Mouse (Mus musculus) kidney, postnatal 0 days (tissue): Measurements from ENCODE around the gene Arhgap11a. TPM values are rescaled to one million over a fixed set of nuclear protein-coding genes. Genes with fewer than 3 reads are reported as not detected.

ENCODE experiments used
- ATAC-seq: fragments of 200-750 bp; cut with Nextera tagmentation; replicated peaks from 2 replicates; pipeline ENCODE4 v1.8.0; 2017; ENCODE audit warnings: low read depth, moderate number of reproducible peaks, moderate TSS enrichment, moderate library complexity; ENCODE audit not compliant: low FRiP score
- DNase-seq: peaks from one replicate; pipeline ENCODE4 v3.0.0-alpha.2; 2016; ENCODE audit warnings: low spot score
- H3K27ac ChIP-seq: fragments of 300-500 bp; sonication (generic); 2 replicates; pipeline ENCODE4 v1.5.1; 2014; ENCODE audit warnings: mild to moderate bottlenecking
- H3K27me3 ChIP-seq: fragments of 300-500 bp; sonication (generic); 2 replicates; pipeline ENCODE4 v1.6.1; 2014; ENCODE audit warnings: low read length, mixed read lengths; ENCODE audit not compliant: insufficient read depth
- H3K36me3 ChIP-seq: fragments of 300-500 bp; sonication (generic); 2 replicates; pipeline ENCODE4 v1.6.1; 2014; ENCODE audit warnings: low read length, mixed read lengths; ENCODE audit not compliant: insufficient read depth
- H3K4me1 ChIP-seq: fragments of 300-500 bp; sonication (generic); replicated peaks from 2 replicates; pipeline ENCODE4 v1.6.1; 2014; ENCODE audit warnings: antibody characterized with exemption, low read length, mixed read lengths; ENCODE audit not compliant: insufficient read depth
- H3K4me2 ChIP-seq: fragments of 300-500 bp; sonication (generic); 2 replicates; pipeline ENCODE4 v1.6.1; 2014; ENCODE audit warnings: mild to moderate bottlenecking, low read length, moderate library complexity, mixed read lengths
- H3K4me3 ChIP-seq: fragments of 300-500 bp; sonication (generic); replicated peaks from 2 replicates; pipeline ENCODE4 v1.5.1; 2014; ENCODE audit warnings: low read depth, low read length
- H3K9ac ChIP-seq: fragments of 300-500 bp; sonication (generic); 2 replicates; pipeline ENCODE4 v1.6.1; 2014; ENCODE audit warnings: low read depth, low read length
- H3K9me3 ChIP-seq: fragments of 300-500 bp; sonication (generic); replicated peaks from 2 replicates; pipeline ENCODE4 v1.6.1; 2016; ENCODE audit warnings: low read length, inconsistent platforms, mixed read lengths
- CTCF ChIP-seq: IDR thresholded peaks from 2 replicates; pipeline ENCODE4 v1.5.1; 2016; ENCODE audit warnings: antibody characterized with exemption, low read depth, mild to moderate bottlenecking, moderate library complexity
- WGBS: fragments of 180-500 bp; shearing (Covaris S2); extraction: QIAGEN DNeasy Blood & Tissue Kit; methylation state at CpG from one replicate; pipeline ENCODE4 v1.1.7; 2014; 5-methylcytosine and 5-hydroxymethylcytosine counted together
- polyA plus RNA-seq: library from polyadenylated mRNA; unstranded; fragments of >200 nt; fragmentation: Nextera tagmentation; extraction: Ambion mirVana; gene quantifications from 2 replicates; pipeline ENCODE4 v1.2.1, GENCODE M21; 2015

Arhgap11a gene
- polyA plus RNA-seq, 1 experiment from 2014 or later = 11.7 TPM

GRCm38 (mm10) chr2:113803753-113804152, 44.7 kb downstream of the Arhgap11a start:
- WGBS = 3% methylated on average over 1 of the region's 1 CpGs

GRCm38 (mm10) chr2:113800846-113801245, 47.6 kb downstream of the Arhgap11a start:
- WGBS = 63% methylated on average over 5 of the region's 5 CpGs
- H3K4me3 ChIP-seq = no peak overlapping the region
- no peak overlapping the region for H3K9ac ChIP-seq
- H3K4me1 ChIP-seq = no peaks in the 10 kb centered on the region
- no peaks in the 10 kb centered on the region for H3K36me3 ChIP-seq
- no peaks in the 10 kb centered on the region for H3K27me3 ChIP-seq
- H3K27ac ChIP-seq = no peak overlapping the region
- no peak overlapping the region for H3K4me2 ChIP-seq
- TF ChIP-seq CTCF = no peak
- no peak for DNase-seq
- ATAC-seq = no peak
- no peaks in the 10 kb centered on the region for H3K9me3 ChIP-seq

More at GRCm38 (mm10) chr2:113803753-113804152, 44.7 kb downstream of the Arhgap11a start:
- Histone ChIP-seq H3K4me1 (no peaks in the 10 kb centered on the region), H3K9ac (no peak overlapping the region), H3K27ac (no peak overlapping the region), H3K36me3 (no peaks in the 10 kb centered on the region), H3K9me3 (no peaks in the 10 kb centered on the region), H3K27me3 (no peaks in the 10 kb centered on the region), H3K4me2 (no peak overlapping the region), H3K4me3 (no peak overlapping the region)
- DNase-seq (no peak), ATAC-seq (no peak)
- TF ChIP-seq CTCF = no peak

DNA sequence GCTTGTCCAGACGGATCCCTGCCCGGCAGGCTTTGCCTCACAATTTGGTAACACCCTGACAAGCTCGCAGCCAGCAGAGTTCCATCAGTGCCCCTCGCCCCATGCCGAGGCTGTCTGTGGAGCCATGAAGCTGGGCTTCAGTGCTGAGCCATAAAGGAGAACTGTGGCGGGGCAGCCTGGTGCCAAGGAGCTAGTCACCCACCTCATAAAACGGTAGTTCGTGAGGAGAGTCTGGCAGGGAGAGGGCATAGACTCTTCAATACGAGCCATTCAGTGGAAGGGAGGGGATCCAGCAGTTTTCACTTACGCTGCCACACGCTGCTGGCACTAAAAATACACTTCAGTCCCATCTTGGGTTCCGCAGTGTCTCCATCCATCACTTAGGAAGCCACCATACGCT, 49.9 kb downstream of the Arhgap11a start:
- H3K4me3 ChIP-seq = no peak overlapping the region

GRCm38 (mm10) chr2:113795186-113795585, 53.3 kb downstream of the Arhgap11a start:
- H3K4me2 ChIP-seq = no peak overlapping the region
- ATAC-seq (no peak), DNase-seq (no peak)
- no peaks in the 10 kb centered on the region for H3K9me3 ChIP-seq
- H3K4me1 ChIP-seq = no peaks in the 10 kb centered on the region
- no peaks in the 10 kb centered on the region for H3K27me3 ChIP-seq
- 72% methylated on average over 4 of the region's 4 CpGs for whole genome bisulfite sequencing
- no peak for TF ChIP-seq CTCF
- H3K9ac ChIP-seq = no peak overlapping the region
- H3K36me3 ChIP-seq = no peaks in the 10 kb centered on the region
- no peak overlapping the region for H3K27ac ChIP-seq
- no peak overlapping the region for H3K4me3 ChIP-seq

More for the DNA sequence above, 49.9 kb downstream of the Arhgap11a start:
- Histone ChIP-seq H3K4me1 (no peaks in the 10 kb centered on the region), H3K27ac (no peak overlapping the region), H3K9ac (no peak overlapping the region), H3K4me2 (no peak overlapping the region), H3K9me3 (no peaks in the 10 kb centered on the region), H3K27me3 (no peaks in the 10 kb centered on the region), H3K36me3 (no peaks in the 10 kb centered on the region)
- no peak for ATAC-seq
- DNase-seq = no peak
- TF ChIP-seq CTCF = no peak
- WGBS = 59% methylated on average over 13 of the region's 13 CpGs

- ATAC-seq (no peak), DNase-seq (no peak)
- Histone ChIP-seq H3K4me3 (no peak overlapping the region), H3K27me3 (no peaks in the 10 kb centered on the region), H3K4me2 (no peak overlapping the region), H3K36me3 (no peaks in the 10 kb centered on the region), H3K9me3 (no peaks in the 10 kb centered on the region), H3K9ac (no peak overlapping the region), H3K4me1 (no peaks in the 10 kb centered on the region), H3K27ac (no peak overlapping the region)
- TF ChIP-seq CTCF = no peak
- 81% methylated on average over 3 of the region's 3 CpGs for whole genome bisulfite sequencing
These were observed 54.9 kb downstream of the Arhgap11a start for GRCm38 (mm10) chr2:113793521-113793920.

DNA sequence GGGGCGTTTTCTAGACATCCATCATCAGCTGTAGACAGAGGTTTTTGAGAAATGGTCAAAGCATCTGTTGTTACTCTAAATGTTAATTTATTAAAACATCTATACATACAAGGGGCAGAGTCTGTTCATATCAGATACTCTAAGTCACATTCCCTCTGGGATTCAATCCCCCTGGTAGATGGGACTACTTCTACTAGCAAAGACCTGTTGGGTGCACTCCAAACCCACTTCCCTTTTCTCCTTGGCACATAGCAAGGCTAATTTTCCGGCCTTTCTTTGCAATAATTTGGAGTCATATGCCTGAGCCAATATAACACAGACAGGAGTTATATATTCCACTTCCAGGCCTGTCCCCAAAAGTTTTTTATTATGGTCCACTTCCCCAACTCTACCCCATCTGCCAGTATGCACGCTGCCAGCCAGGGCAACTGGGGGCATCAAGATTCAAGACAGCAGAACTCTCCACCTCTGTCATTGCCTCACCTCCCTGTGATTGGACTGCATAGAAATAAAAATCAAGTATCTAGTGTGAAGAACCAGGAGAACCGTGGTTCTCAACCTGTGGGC, 59.6 kb downstream of the Arhgap11a start:
- no peaks in the 10 kb centered on the region for H3K4me1 ChIP-seq
- no peak for TF ChIP-seq CTCF
- H3K9ac ChIP-seq = no peak overlapping the region
- no peaks in the 10 kb centered on the region for H3K9me3 ChIP-seq
- H3K27ac ChIP-seq = no peak overlapping the region
- ATAC-seq = no peak
- H3K4me3 ChIP-seq = no peak overlapping the region
- WGBS = 82% methylated on average over 4 of the region's 4 CpGs
- no peak overlapping the region for H3K4me2 ChIP-seq
- DNase-seq = no peak
- H3K36me3 ChIP-seq = no peaks in the 10 kb centered on the region
- H3K27me3 ChIP-seq = no peaks in the 10 kb centered on the region

- H3K9ac ChIP-seq = no peak overlapping the region
- 84% methylated on average over 4 of the region's 4 CpGs for WGBS
- ATAC-seq (no peak), DNase-seq (no peak)
- H3K4me2 ChIP-seq = no peak overlapping the region
- H3K4me3 ChIP-seq = no peak overlapping the region
- H3K36me3 ChIP-seq = no peaks in the 10 kb centered on the region
- no peak overlapping the region for H3K27ac ChIP-seq
- H3K4me1 ChIP-seq = no peaks in the 10 kb centered on the region
- no peaks in the 10 kb centered on the region for H3K27me3 ChIP-seq
- no peak for TF ChIP-seq CTCF
- H3K9me3 ChIP-seq = no peaks in the 10 kb centered on the region
These were observed 60.6 kb downstream of the Arhgap11a start for GRCm38 (mm10) chr2:113787882-113788281.
